Mouse (Mus musculus): ENCODE results near the gene Pin1rt1. TPM values are rescaled to one million over a fixed set of nuclear protein-coding genes. Genes with fewer than 3 reads are reported as not detected.

The Pin1rt1 gene
- polyA plus RNA-seq, 1 experiment from 2014 or later, result 0.30 TPM

DNA sequence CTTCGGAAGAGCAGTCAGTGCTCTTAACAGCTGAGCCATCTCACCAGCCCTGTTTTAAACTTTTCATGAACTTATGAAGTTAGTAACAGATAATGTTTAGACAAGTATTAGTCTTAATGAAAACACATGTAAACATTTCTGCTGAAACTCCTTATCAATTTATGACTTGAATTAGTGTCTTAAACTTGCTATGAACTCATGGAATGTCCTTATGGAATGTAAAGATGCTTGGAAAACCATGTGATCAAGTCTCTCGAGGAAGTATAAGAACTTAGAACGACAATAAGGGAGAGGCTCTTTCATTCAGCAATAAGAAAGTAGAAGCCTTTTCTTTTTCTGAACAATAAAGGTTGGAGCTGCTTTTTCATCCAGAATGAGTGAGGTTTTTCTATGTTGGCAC lies 11.8 kb downstream of the Pin1rt1 start:
- H3K9me3 ChIP-seq (ENCODE audit: control insufficient read depth, low read length), result no peaks in the 10 kb centered on the region
- H3K27ac ChIP-seq (ENCODE audit: low read depth, low read length), result no peak overlapping the region
- no peaks in the 10 kb centered on the region for H3K27me3 ChIP-seq (replicated peaks; ENCODE audit: control insufficient read depth, insufficient read depth, low read length)
- WGBS, result 84% methylated on average over 3 of the region's 3 CpGs
- peaks cover 5% of the 10 kb centered on the region for H3K36me3 ChIP-seq (ENCODE audit: control insufficient read depth, insufficient read depth, low read length)
- H3K9ac ChIP-seq (ENCODE audit: low read depth, low read length), result no peak overlapping the region
- H3K4me2 ChIP-seq (ENCODE audit: low read length), result no peak overlapping the region
- no peak for ATAC-seq
- H3K4me3 ChIP-seq (ENCODE audit: low read length), result no peak overlapping the region
- no peaks in the 10 kb centered on the region for H3K4me1 ChIP-seq (ENCODE audit: control insufficient read depth, insufficient read depth, low read depth, low read length)

DNA sequence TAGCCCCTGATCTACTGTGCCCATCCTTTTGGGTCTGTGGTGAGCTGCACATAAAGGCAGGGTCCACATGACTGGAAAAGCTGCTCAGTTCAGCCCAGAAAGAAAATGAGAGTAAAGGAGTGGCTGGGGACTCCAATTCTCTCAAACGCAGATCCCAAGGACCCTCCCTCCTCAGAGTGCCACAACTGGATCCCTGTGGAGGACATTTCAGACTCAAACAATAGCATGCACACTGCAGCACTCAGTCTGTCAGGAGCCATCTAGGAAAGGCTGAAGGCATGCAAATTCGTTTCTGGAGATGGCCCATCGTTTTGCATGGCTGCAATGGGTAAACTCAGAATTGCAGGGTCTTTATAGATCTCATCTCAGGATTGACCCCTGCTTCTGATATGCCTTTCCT lies 13.0 kb downstream of the Pin1rt1 start:
- Histone ChIP-seq H3K4me1 (ENCODE audit: control insufficient read depth, insufficient read depth, low read depth, low read length) (no peaks in the 10 kb centered on the region), H3K9ac (ENCODE audit: low read depth, low read length) (no peak overlapping the region), H3K27ac (ENCODE audit: low read depth, low read length) (no peak overlapping the region), H3K9me3 (ENCODE audit: control insufficient read depth, low read length) (no peaks in the 10 kb centered on the region), H3K27me3 (replicated peaks; ENCODE audit: control insufficient read depth, insufficient read depth, low read length) (no peaks in the 10 kb centered on the region), H3K4me2 (ENCODE audit: low read length) (no peak overlapping the region), H3K36me3 (ENCODE audit: control insufficient read depth, insufficient read depth, low read length) (peaks cover 5% of the 10 kb centered on the region), H3K4me3 (ENCODE audit: low read length) (no peak overlapping the region)
- ATAC-seq, result no peak
- WGBS, result 65% methylated on average over 3 of the region's 3 CpGs

DNA sequence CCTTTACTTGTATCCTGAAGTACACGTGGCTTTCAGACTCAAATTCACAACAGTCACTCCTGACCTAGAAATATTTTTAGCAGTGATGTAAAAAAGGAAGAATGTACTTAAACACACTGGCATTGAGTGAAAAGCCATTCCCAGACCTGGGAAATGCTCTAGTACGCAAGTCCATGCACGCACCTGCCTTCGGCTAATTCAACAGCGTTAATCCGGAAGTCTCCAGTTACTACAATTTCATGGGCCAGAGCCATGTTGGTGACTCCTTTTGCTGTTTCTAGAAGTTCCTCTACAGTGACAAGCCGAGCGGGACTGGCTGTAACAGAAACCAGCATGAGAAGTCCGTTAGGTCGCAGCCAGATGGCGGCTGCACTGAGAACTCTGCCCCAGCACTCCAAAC lies 16.5 kb downstream of the Pin1rt1 start:
- Histone ChIP-seq H3K36me3 (ENCODE audit: control insufficient read depth, insufficient read depth, low read length) (0 out of 2 replicates have a peak, but pooled peaks cover 10% of the 10 kb centered on the region), H3K9ac (ENCODE audit: low read depth, low read length) (no peak overlapping the region), H3K4me3 (ENCODE audit: low read length) (no peak overlapping the region), H3K4me1 (ENCODE audit: control insufficient read depth, insufficient read depth, low read depth, low read length) (no peaks in the 10 kb centered on the region), H3K9me3 (ENCODE audit: control insufficient read depth, low read length) (no peaks in the 10 kb centered on the region), H3K27ac (ENCODE audit: low read depth, low read length) (no peak overlapping the region), H3K4me2 (ENCODE audit: low read length) (no peak overlapping the region), H3K27me3 (replicated peaks; ENCODE audit: control insufficient read depth, insufficient read depth, low read length) (no peaks in the 10 kb centered on the region)
- no peak for ATAC-seq
- WGBS, result 93% methylated on average over 11 of the region's 11 CpGs

DNA sequence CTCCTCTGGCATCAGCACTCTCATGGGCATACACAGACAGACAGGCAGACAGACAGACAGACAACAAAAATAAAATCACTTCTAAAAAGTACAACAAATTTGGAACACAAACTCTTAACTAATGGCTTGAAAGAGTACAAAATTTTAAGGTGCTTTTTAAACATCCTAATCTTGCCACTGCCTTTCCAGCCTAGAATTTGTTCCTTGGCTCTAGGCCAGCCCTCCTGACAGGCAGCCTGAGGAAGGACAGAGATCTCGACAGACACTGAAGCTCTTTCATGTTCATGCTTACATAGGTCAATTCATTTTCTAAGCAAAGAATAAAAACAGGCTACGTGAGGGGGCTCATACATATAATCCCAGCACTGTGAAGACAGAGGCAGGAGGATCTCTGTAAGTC lies 23.6 kb downstream of the Pin1rt1 start:
- H3K9me3 ChIP-seq (ENCODE audit: control insufficient read depth, low read length), result no peaks in the 10 kb centered on the region
- no peaks in the 10 kb centered on the region for H3K27me3 ChIP-seq (replicated peaks; ENCODE audit: control insufficient read depth, insufficient read depth, low read length)
- WGBS, result 59% methylated on average over 2 of the region's 2 CpGs
- no peaks in the 10 kb centered on the region for H3K4me1 ChIP-seq (ENCODE audit: control insufficient read depth, insufficient read depth, low read depth, low read length)
- H3K4me3 ChIP-seq (ENCODE audit: low read length), result no peak overlapping the region
- no peak for ATAC-seq
- no peak overlapping the region for H3K27ac ChIP-seq (ENCODE audit: low read depth, low read length)
- 0 out of 2 replicates have a peak, but pooled peaks cover 4% of the 10 kb centered on the region for H3K36me3 ChIP-seq (ENCODE audit: control insufficient read depth, insufficient read depth, low read length)
- H3K4me2 ChIP-seq (ENCODE audit: low read length), result no peak overlapping the region
- H3K9ac ChIP-seq (ENCODE audit: low read depth, low read length), result no peak overlapping the region

GRCm38 (mm10) chr2:104690720-104691119 lies 25.5 kb downstream of the Pin1rt1 start:
- Histone ChIP-seq H3K9ac (ENCODE audit: low read depth, low read length) (no peak overlapping the region), H3K9me3 (ENCODE audit: control insufficient read depth, low read length) (no peaks in the 10 kb centered on the region), H3K36me3 (ENCODE audit: control insufficient read depth, insufficient read depth, low read length) (no peaks in the 10 kb centered on the region), H3K4me1 (ENCODE audit: control insufficient read depth, insufficient read depth, low read depth, low read length) (no peaks in the 10 kb centered on the region), H3K4me3 (ENCODE audit: low read length) (no peak overlapping the region), H3K4me2 (ENCODE audit: low read length) (no peak overlapping the region), H3K27me3 (replicated peaks; ENCODE audit: control insufficient read depth, insufficient read depth, low read length) (no peaks in the 10 kb centered on the region), H3K27ac (ENCODE audit: low read depth, low read length) (no peak overlapping the region)
- no peak for ATAC-seq
- 79% methylated on average over 4 of the region's 4 CpGs for WGBS

DNA sequence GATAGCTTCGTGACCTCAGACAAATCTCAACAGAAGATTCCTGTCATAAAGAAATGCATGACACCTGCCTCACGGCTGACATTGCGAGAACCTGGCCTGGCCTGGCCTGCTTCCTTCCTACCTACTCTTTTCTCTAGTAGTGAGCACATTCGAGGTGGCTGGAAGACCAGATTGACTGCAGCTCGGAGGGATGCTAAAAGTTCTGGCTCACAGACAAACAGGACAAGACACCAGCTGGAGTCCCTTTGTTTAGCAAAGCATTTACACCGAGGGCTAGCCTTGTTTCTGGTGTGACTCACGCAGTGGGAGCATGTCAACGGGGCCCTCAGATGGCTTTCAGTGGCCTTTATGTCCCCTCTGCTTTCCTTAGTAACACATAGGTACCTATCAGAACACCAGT lies 27.5 kb downstream of the Pin1rt1 start:
- H3K4me3 ChIP-seq (ENCODE audit: low read length), result no peak overlapping the region
- 68% methylated on average over 8 of the region's 8 CpGs for WGBS
- no peaks in the 10 kb centered on the region for H3K4me1 ChIP-seq (ENCODE audit: control insufficient read depth, insufficient read depth, low read depth, low read length)
- H3K9ac ChIP-seq (ENCODE audit: low read depth, low read length), result no peak overlapping the region
- H3K27me3 ChIP-seq (replicated peaks; ENCODE audit: control insufficient read depth, insufficient read depth, low read length), result no peaks in the 10 kb centered on the region
- H3K9me3 ChIP-seq (ENCODE audit: control insufficient read depth, low read length), result no peaks in the 10 kb centered on the region
- no peak overlapping the region for H3K27ac ChIP-seq (ENCODE audit: low read depth, low read length)
- ATAC-seq, result no peak
- peaks cover 7% of the 10 kb centered on the region for H3K36me3 ChIP-seq (ENCODE audit: control insufficient read depth, insufficient read depth, low read length)
- H3K4me2 ChIP-seq (ENCODE audit: low read length), result no peak overlapping the region

GRCm38 (mm10) chr2:104688321-104688720 lies 27.9 kb downstream of the Pin1rt1 start:
- H3K4me3 ChIP-seq (ENCODE audit: low read length), result no peak overlapping the region
- WGBS, result 85% methylated on average over 3 of the region's 3 CpGs
- H3K27me3 ChIP-seq (replicated peaks; ENCODE audit: control insufficient read depth, insufficient read depth, low read length), result no peaks in the 10 kb centered on the region
- H3K27ac ChIP-seq (ENCODE audit: low read depth, low read length), result no peak overlapping the region
- H3K9me3 ChIP-seq (ENCODE audit: control insufficient read depth, low read length), result no peaks in the 10 kb centered on the region
- peaks cover 10% of the 10 kb centered on the region for H3K36me3 ChIP-seq (ENCODE audit: control insufficient read depth, insufficient read depth, low read length)
- no peak overlapping the region for H3K4me2 ChIP-seq (ENCODE audit: low read length)
- H3K9ac ChIP-seq (ENCODE audit: low read depth, low read length), result no peak overlapping the region
- no peaks in the 10 kb centered on the region for H3K4me1 ChIP-seq (ENCODE audit: control insufficient read depth, insufficient read depth, low read depth, low read length)
- ATAC-seq, result no peak

GRCm38 (mm10) chr2:104687261-104687660 lies 28.9 kb downstream of the Pin1rt1 start:
- Histone ChIP-seq H3K36me3 (ENCODE audit: control insufficient read depth, insufficient read depth, low read length) (peaks cover 12% of the 10 kb centered on the region), H3K27ac (ENCODE audit: low read depth, low read length) (no peak overlapping the region), H3K9me3 (ENCODE audit: control insufficient read depth, low read length) (no peaks in the 10 kb centered on the region), H3K4me1 (ENCODE audit: control insufficient read depth, insufficient read depth, low read depth, low read length) (no peaks in the 10 kb centered on the region), H3K4me3 (ENCODE audit: low read length) (no peak overlapping the region), H3K27me3 (replicated peaks; ENCODE audit: control insufficient read depth, insufficient read depth, low read length) (no peaks in the 10 kb centered on the region), H3K4me2 (ENCODE audit: low read length) (no peak overlapping the region), H3K9ac (ENCODE audit: low read depth, low read length) (no peak overlapping the region)
- WGBS, result 70% methylated on average over 3 of the region's 3 CpGs
- no peak for ATAC-seq

- no peaks in the 10 kb centered on the region for H3K9me3 ChIP-seq (ENCODE audit: control insufficient read depth, low read length)
- no peaks in the 10 kb centered on the region for H3K27me3 ChIP-seq (replicated peaks; ENCODE audit: control insufficient read depth, insufficient read depth, low read length)
- no peaks in the 10 kb centered on the region for H3K4me1 ChIP-seq (ENCODE audit: control insufficient read depth, insufficient read depth, low read depth, low read length)
- H3K27ac ChIP-seq (ENCODE audit: low read depth, low read length), result no peak overlapping the region
- no peak overlapping the region for H3K4me2 ChIP-seq (ENCODE audit: low read length)
- no peak overlapping the region for H3K9ac ChIP-seq (ENCODE audit: low read depth, low read length)
- H3K36me3 ChIP-seq (ENCODE audit: control insufficient read depth, insufficient read depth, low read length), result peaks cover 19% of the 10 kb centered on the region
- peak; percentile 93 for ATAC-seq
- H3K4me3 ChIP-seq (ENCODE audit: low read length), result no peak overlapping the region
- WGBS, result 3% methylated on average over 13 of the region's 13 CpGs
Observed at GRCm38 (mm10) chr2:104685418-104685817, 30.8 kb downstream of the Pin1rt1 start.

DNA sequence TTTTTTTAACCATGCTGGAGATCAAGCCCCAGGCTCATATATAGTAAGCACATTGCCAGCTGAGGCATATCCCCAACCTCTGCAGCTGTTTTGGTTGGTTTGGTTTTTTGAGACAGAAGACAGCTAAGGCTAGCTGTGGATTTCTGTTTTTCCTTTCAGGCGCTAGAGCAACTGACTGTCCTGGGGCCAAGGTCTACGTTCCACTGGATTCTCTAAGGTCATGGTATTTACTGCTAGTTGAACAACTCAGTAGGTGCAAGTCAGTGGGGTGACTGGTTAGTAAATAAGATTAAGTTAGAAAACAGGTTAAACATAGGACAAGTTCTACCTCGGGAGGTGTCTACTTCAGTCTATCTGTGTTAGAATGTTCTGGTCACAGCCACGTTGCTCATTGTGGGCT lies 31.4 kb downstream of the Pin1rt1 start:
- H3K36me3 ChIP-seq (ENCODE audit: control insufficient read depth, insufficient read depth, low read length), result peaks cover 19% of the 10 kb centered on the region
- no peak overlapping the region for H3K4me3 ChIP-seq (ENCODE audit: low read length)
- no peaks in the 10 kb centered on the region for H3K9me3 ChIP-seq (ENCODE audit: control insufficient read depth, low read length)
- no peak for ATAC-seq
- WGBS, result 93% methylated on average over 4 of the region's 4 CpGs
- no peaks in the 10 kb centered on the region for H3K27me3 ChIP-seq (replicated peaks; ENCODE audit: control insufficient read depth, insufficient read depth, low read length)
- H3K4me2 ChIP-seq (ENCODE audit: low read length), result no peak overlapping the region
- H3K9ac ChIP-seq (ENCODE audit: low read depth, low read length), result no peak overlapping the region
- no peaks in the 10 kb centered on the region for H3K4me1 ChIP-seq (ENCODE audit: control insufficient read depth, insufficient read depth, low read depth, low read length)
- H3K27ac ChIP-seq (ENCODE audit: low read depth, low read length), result no peak overlapping the region

Measured in hindbrain, embryonic 16.5 days (tissue).